Comparison of ENCODE assay signal across 16 mouse cellular contexts in the genomic region with DNA sequence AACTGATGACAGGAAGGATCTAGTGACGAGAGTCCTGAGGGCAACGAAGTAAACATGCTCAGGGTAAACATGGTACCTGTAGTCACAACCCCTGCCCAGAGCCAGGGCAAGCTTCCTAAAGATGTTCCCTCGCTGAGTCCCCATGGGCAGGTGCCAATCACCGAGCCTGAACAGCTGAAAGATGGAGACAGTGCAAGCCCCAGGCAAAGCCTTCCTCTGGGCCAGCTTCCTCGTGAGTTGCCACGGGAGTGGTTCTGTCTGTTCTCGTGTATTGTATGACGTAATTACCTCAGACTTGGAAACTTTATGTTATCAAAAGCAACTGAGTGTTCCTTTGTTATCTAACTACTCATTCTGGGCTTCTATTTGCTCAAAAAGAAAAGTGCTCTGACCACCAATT.
"Had no signal": no experiment of that assay in that cellular context is flagged by ENCODE, and none has a peak within 500 bp of the region (broad histone marks: within the 10 kb centered on the region; RNA-seq: fewer than 3 reads in every experiment).

No protein-coding gene starts in this region.

- H3K27ac ChIP-seq: kidney, postnatal 0 days; limb, embryonic 15.5 days; liver, embryonic 12.5 days; midbrain, embryonic 12.5 days had no signal

- H3K9me3 ChIP-seq: limb, embryonic 15.5 days; liver, embryonic 12.5 days; midbrain, embryonic 12.5 days had no signal

- H3K4me3 ChIP-seq: limb, embryonic 15.5 days; liver, embryonic 12.5 days; megakaryocyte, embryonic 14.5 days; midbrain, embryonic 12.5 days had no signal

- H3K27me3 ChIP-seq: limb, embryonic 15.5 days; liver, embryonic 12.5 days; midbrain, embryonic 12.5 days had no signal

- H3K4me1 ChIP-seq: limb, embryonic 15.5 days; liver, embryonic 12.5 days; midbrain, embryonic 12.5 days had no signal

- H3K36me3 ChIP-seq: limb, embryonic 15.5 days; liver, embryonic 12.5 days; midbrain, embryonic 12.5 days had no signal

- DNase-seq: kidney, adult 9 months; kidney, postnatal 36 days; layer of hippocampus, adult 9-11 months; layer of hippocampus, postnatal 36 days; lung, embryonic 14.5 days; lung, postnatal 10 days; lung, postnatal 4 days; right cerebral cortex, adult 18-20 months; thymus, adult 18-20 months; thymus, postnatal 36 days had no signal

- ATAC-seq: liver, embryonic 12.5 days; midbrain, embryonic 16.5 days had no signal
